Mouse (Mus musculus) C2C12 (cell line): ENCODE results near the gene Cnot8. TPM values are rescaled to one million over a fixed set of nuclear protein-coding genes. Genes with fewer than 3 reads are reported as not detected.
"Not testable (repeated sequence)": the region's sequence is repeated elsewhere in the genome, so short reads cannot be mapped to it uniquely, and the experiment has no call there.

Experiments
- H3K27me3 ChIP-seq: one replicate; pipeline ENCODE4 v1.6.1; 2011; ENCODE audit not compliant: control insufficient read depth, insufficient read depth, insufficient read length
- H3K36me3 ChIP-seq: one replicate; pipeline ENCODE4 v1.6.1; 2011; ENCODE audit not compliant: control insufficient read depth, insufficient read depth
- H3K4me3 ChIP-seq: one replicate; pipeline ENCODE4 v1.5.1; 2011; ENCODE audit warnings: mild to moderate bottlenecking, control low read depth; ENCODE audit not compliant: poor library complexity, insufficient read depth, severe bottlenecking
- H3K79me2 ChIP-seq: one replicate; pipeline ENCODE4 v1.6.1; 2011; ENCODE audit not compliant: control insufficient read depth, insufficient read depth
- H3K79me3 ChIP-seq: one replicate; pipeline ENCODE4 v1.6.1; 2011; ENCODE audit warnings: low read depth, control low read depth
- H3ac ChIP-seq: one replicate; pipeline ENCODE3; 2011; ENCODE audit warnings: low read depth; ENCODE audit not compliant: control insufficient read depth, insufficient read length
- CEBPB ChIP-seq: IDR thresholded peaks from one replicate; pipeline ENCODE4 v1.6.1; 2011; ENCODE audit warnings: low read depth, mild to moderate bottlenecking, control low read depth, moderate library complexity
- CTCF ChIP-seq: IDR thresholded peaks from one replicate; pipeline ENCODE4 v1.5.1; 2011; ENCODE audit not compliant: control insufficient read depth, insufficient read depth, insufficient read length
- FOSL1 ChIP-seq: IDR thresholded peaks from one replicate; pipeline ENCODE4 v1.8.0; 2011; ENCODE audit warnings: mild to moderate bottlenecking, low read length; ENCODE audit not compliant: poor library complexity, insufficient read depth, severe bottlenecking
- MAX ChIP-seq: IDR thresholded peaks from one replicate; pipeline ENCODE4 v1.6.1; 2011; ENCODE audit warnings: mild to moderate bottlenecking, control low read depth
- MYOD1 ChIP-seq: IDR thresholded peaks from one replicate; pipeline ENCODE4 v1.6.1; 2011; ENCODE audit warnings: low read depth; ENCODE audit not compliant: control insufficient read depth, insufficient read length
- MYOG ChIP-seq: IDR thresholded peaks from one replicate; pipeline ENCODE4 v1.6.1; 2011; ENCODE audit not compliant: control insufficient read depth, insufficient read length; ENCODE audit errors: extremely low read depth
- USF1 ChIP-seq: IDR thresholded peaks from one replicate; pipeline ENCODE4 v1.6.1; 2011; ENCODE audit warnings: low read depth, mild to moderate bottlenecking, control low read depth, moderate library complexity
- polyA plus RNA-seq: library from polyadenylated mRNA; unstranded; fragments of >200 nt; fragmentation: generic; extraction: Trizol; gene quantifications from one replicate; pipeline ENCODE4 v1.2.1, GENCODE M21; 2012; ENCODE audit warnings: missing spikeins

The Cnot8 gene
- polyA plus RNA-seq, 1 experiment: 44.6 TPM

DNA sequence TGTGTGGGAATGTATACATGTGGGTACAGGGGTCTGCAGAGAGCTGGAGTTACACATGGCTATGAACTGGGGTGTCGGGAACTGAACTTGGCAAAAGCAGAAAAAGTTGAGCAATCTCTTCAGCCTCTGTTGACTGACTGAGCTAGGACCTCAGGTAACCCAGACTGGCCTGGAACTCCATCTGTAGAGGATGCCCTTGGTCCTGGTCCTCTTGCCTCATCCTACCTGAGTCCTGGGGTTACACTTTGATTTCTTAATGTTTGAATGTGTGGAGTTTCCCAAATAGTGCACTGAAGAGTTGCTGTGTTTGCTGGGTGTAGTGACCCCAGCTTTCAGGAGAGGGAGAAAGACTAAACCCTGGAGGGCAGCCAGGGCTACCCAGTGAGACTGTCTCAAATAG is 8.4 kb upstream of the Cnot8 start:
- TF ChIP-seq CTCF: no peak
- no peak for TF ChIP-seq CEBPB
- no peak for TF ChIP-seq MYOD1
- TF ChIP-seq MYOG: no peak
- H3K79me2 ChIP-seq: no peaks in the 10 kb centered on the region
- H3K36me3 ChIP-seq: no peaks in the 10 kb centered on the region
- no peak overlapping the region for H3K4me3 ChIP-seq
- no peaks in the 10 kb centered on the region for H3K27me3 ChIP-seq
- no peaks in the 10 kb centered on the region for H3K79me3 ChIP-seq
- no peak overlapping the region for H3ac ChIP-seq

DNA sequence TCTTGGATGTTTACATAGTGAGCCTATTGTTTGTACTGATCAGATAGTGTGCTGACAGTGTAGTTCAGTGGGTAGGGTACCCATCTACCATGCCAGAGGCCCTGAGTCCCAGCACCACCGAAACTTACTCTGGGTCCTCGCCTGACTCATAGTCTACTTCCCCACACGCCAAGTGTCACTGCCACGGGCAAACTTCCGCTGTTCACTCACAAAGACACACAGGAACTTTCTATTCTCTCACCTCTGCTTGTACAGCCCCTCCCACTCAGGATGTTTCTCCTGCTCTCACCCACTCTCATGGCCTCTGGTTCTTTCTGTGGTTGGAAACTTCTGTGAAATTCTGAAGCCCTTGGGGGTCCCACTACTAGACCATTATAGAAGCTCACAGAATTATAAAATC is 7.8 kb upstream of the Cnot8 start:
- no peak for TF ChIP-seq MYOG
- no peak for TF ChIP-seq FOSL1
- no peak for TF ChIP-seq MYOD1
- TF ChIP-seq MAX: no peak
- no peak for TF ChIP-seq USF1
- no peak for TF ChIP-seq CEBPB
- no peak for TF ChIP-seq CTCF
- Histone ChIP-seq H3K79me2 (no peaks in the 10 kb centered on the region), H3K27me3 (no peaks in the 10 kb centered on the region), H3ac (no peak overlapping the region), H3K4me3 (no peak overlapping the region), H3K36me3 (no peaks in the 10 kb centered on the region), H3K79me3 (no peaks in the 10 kb centered on the region)

DNA sequence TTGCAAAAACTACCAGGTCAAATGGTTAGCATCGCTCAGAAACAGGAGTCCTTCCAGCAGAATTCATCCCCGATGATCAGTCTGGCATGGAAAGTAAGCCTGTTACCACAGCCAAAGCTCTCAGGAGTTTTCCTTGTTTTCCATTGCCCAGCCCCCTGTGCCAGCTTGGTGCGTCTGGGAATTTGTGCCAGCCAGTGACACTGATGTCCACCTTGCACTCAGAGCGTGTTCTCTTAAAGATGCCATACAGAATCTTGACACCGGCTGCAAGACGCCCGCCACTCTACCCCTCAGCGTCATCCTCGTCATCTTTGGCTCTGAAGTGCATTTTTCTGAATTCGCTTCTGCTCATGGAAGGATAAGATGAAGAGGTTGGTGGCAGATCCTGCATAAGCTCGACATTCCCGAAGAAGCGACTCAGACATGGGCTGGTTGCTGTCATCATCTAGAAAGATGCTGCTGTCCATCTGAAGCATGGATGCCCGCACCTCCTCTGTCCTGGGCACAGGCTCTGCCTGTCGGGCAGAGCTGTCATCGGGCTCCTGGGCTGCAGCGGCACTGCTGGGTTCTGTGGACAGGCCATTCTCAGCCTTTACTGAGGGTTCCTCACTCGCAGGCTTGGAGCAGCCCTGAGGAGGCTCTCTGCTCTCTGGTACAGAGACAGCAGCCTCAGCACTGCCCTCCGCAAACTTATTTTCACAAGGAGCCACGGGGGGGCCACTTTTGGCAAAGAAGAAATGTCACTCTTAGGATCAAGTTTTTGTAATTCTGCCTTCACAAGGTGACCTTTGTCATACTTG is 6.9 kb upstream of the Cnot8 start:
- Histone ChIP-seq H3K27me3 (no peaks in the 10 kb centered on the region), H3K36me3 (no peaks in the 10 kb centered on the region), H3K79me3 (no peaks in the 10 kb centered on the region), H3K4me3 (no peak overlapping the region), H3ac (no peak overlapping the region), H3K79me2 (no peaks in the 10 kb centered on the region)
- no peak for TF ChIP-seq FOSL1
- no peak for TF ChIP-seq USF1
- no peak for TF ChIP-seq CTCF
- TF ChIP-seq MAX: no peak
- no peak for TF ChIP-seq MYOD1
- TF ChIP-seq MYOG: no peak
- TF ChIP-seq CEBPB: no peak

DNA sequence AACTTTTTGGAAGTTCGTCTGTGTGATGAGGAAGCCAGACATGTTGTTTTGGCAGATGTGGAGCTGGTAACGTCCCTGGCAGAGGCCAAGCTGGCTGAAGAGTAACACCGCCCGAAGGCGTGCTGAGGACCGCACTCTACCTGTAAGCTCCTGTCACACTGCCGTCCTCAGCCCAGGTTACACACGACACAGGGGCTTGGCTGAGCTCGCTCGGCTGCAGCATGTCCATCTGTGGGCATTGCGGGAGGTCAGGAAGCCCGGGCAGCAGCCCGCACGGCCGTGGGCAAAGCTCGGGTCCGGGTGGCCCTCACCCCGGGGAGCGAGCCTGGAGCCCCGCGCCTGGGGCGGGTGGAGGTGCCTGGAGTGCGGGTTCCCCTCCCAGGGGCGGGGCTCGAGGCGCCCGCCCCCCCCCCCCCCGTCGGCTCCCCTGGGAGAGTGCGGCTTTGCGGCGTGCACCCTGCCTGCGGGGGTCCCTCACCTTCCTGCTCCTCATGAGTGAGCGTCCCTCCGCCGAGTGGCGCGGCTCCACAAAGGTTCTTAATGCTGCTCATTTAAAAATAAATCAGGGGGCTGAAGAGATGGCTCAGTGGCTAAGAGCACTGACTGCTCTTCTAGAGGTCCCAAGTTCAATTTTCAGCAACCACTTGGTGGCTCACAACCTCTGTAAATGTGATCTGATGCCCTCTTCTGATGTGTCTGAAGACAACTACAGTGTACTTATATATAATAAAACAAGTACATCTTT is 6.2 kb upstream of the Cnot8 start:
- no peaks in the 10 kb centered on the region for H3K79me2 ChIP-seq
- no peak for TF ChIP-seq MYOG
- TF ChIP-seq CEBPB: no peak
- TF ChIP-seq CTCF: no peak
- TF ChIP-seq MAX: no peak
- no peak for TF ChIP-seq FOSL1
- TF ChIP-seq MYOD1: no peak
- no peak for TF ChIP-seq USF1
- H3K36me3 ChIP-seq: no peaks in the 10 kb centered on the region
- no peaks in the 10 kb centered on the region for H3K27me3 ChIP-seq
- no peaks in the 10 kb centered on the region for H3K79me3 ChIP-seq
- H3ac ChIP-seq: no peak overlapping the region
- no peak overlapping the region for H3K4me3 ChIP-seq

DNA sequence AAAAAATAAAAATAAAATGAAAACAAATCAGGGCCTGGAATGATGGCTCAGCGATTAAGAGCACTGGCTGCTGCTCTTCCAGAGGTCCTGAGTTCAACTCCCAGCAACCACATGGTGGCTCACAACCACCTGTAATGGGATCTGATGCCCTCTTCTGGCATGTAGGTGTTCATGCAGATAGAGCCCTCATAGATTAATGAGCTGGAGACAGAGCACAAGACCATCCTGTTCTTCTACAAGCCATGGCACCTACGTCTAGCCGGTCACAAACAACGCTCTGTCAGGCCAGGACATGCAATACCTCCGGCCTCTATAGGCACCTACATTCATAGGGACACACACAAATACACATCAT is 5.6 kb upstream of the Cnot8 start:
- H3K79me2 ChIP-seq, H3K36me3 ChIP-seq, H3K27me3 ChIP-seq, H3K79me3 ChIP-seq, H3K4me3 ChIP-seq, H3ac ChIP-seq: not testable (repeated sequence)

DNA sequence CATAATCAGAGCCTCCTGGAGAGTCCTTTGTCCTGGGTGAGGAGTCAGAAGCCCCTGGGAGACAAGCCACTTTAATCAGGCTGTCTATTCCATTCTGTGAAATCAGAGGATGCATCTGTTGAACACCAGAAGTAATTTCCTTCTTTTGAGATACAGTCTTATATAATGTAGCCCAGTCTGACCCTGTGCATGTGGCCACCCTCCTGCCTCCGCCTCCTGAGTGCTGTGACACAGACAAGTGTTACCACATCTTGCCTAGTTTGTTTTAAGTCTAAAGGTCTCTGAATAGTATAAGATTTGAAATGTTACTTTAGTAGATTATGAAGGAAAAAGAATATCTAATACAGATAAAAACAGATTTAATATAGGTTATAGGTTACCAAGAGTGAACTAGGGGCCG is 3.9 kb upstream of the Cnot8 start:
- no peaks in the 10 kb centered on the region for H3K27me3 ChIP-seq
- no peak overlapping the region for H3ac ChIP-seq
- H3K79me3 ChIP-seq: peaks cover 8% of the 10 kb centered on the region
- H3K4me3 ChIP-seq: no peak overlapping the region
- H3K79me2 ChIP-seq: peaks cover 11% of the 10 kb centered on the region
- H3K36me3 ChIP-seq: no peaks in the 10 kb centered on the region
- TF ChIP-seq MYOG: no peak
- no peak for TF ChIP-seq MAX
- TF ChIP-seq MYOD1: no peak
- TF ChIP-seq CEBPB: no peak
- TF ChIP-seq USF1: no peak
- TF ChIP-seq FOSL1: no peak
- TF ChIP-seq CTCF: no peak
